Mouse (Mus musculus) CD4-positive, CD25-positive, alpha-beta regulatory T cell, adult 4 months (primary cell): Measurements from ENCODE around the gene Grik5. TPM values are rescaled to one million over a fixed set of nuclear protein-coding genes. Genes with fewer than 3 reads are reported as not detected.

ENCODE experiments used
- ATAC-seq: one replicate; pipeline ENCODE4 v1.8.0; 2017
- polyA plus RNA-seq, 2 experiments: library from polyadenylated mRNA; unstranded; fragments of 100-300 nt; shearing (Covaris generic); gene quantifications; one replicate each; pipeline ENCODE4 v1.2.1; 2017

The Grik5 gene
- polyA plus RNA-seq, 2 experiments from 2014 or later: 4.1 to 4.5 TPM

GRCm38 (mm10) chr7:25030032-25030753 is 42.0 kb downstream of the Grik5 start:
- ATAC-seq: peak; percentile 43

GRCm38 (mm10) chr7:25026452-25026851 is 45.7 kb downstream of the Grik5 start:
- no peak for ATAC-seq

GRCm38 (mm10) chr7:25025855-25026439 is 46.2 kb downstream of the Grik5 start:
- ATAC-seq: no peak

GRCm38 (mm10) chr7:25011592-25011991 is 60.6 kb downstream of the Grik5 start:
- no peak for ATAC-seq

GRCm38 (mm10) chr7:25010090-25010913 is 61.8 kb downstream of the Grik5 start:
- ATAC-seq: no peak

- no peak for ATAC-seq
Observed at GRCm38 (mm10) chr7:25009099-25009700, 62.9 kb downstream of the Grik5 start.

- no peak for ATAC-seq
Observed at GRCm38 (mm10) chr7:25008635-25009034, 63.5 kb downstream of the Grik5 start.

GRCm38 (mm10) chr7:25007609-25008374 is 64.4 kb downstream of the Grik5 start:
- no peak for ATAC-seq

- no peak for ATAC-seq
Observed at GRCm38 (mm10) chr7:25006586-25007364, 65.4 kb downstream of the Grik5 start.

- no peak for ATAC-seq
Observed at GRCm38 (mm10) chr7:25006171-25006570, 66.0 kb downstream of the Grik5 start.

GRCm38 (mm10) chr7:25005421-25006065 is 66.6 kb downstream of the Grik5 start, which contains the start of gene Atp1a3:
Gene Atp1a3 (minus strand): TSS chr7:25005958.
- ATAC-seq: no peak

GRCm38 (mm10) chr7:25004806-25005205 is 67.3 kb downstream of the Grik5 start:
- no peak for ATAC-seq

GRCm38 (mm10) chr7:25003820-25004388 is 68.2 kb downstream of the Grik5 start:
- ATAC-seq: no peak

GRCm38 (mm10) chr7:25003291-25003690 is 68.9 kb downstream of the Grik5 start:
- no peak for ATAC-seq

GRCm38 (mm10) chr7:25000711-25001110 is 71.4 kb downstream of the Grik5 start:
- peak; percentile 73 for ATAC-seq

GRCm38 (mm10) chr7:25000211-25000610 is 71.9 kb downstream of the Grik5 start:
- ATAC-seq: peak; percentile 29

GRCm38 (mm10) chr7:24993081-24993480 is 79.1 kb downstream of the Grik5 start:
- no peak for ATAC-seq

- no peak for ATAC-seq
Observed at GRCm38 (mm10) chr7:24990478-24990877, 81.7 kb downstream of the Grik5 start.

GRCm38 (mm10) chr7:24987941-24988340 is 84.2 kb downstream of the Grik5 start:
- ATAC-seq: no peak

- no peak for ATAC-seq
Observed at GRCm38 (mm10) chr7:24985799-24986198, 86.3 kb downstream of the Grik5 start.
